Mouse (Mus musculus) lung, embryonic 15.5 days (tissue): Measurements from ENCODE around the gene Fam204a. TPM values are rescaled to one million over a fixed set of nuclear protein-coding genes. Genes with fewer than 3 reads are reported as not detected.
A peak's percentile ranks its signal among the peaks of the same experiment; 100 is the strongest.

ENCODE experiments used
- ATAC-seq: fragments of 200-750 bp; cut with Nextera tagmentation; 2 replicates; pipeline ENCODE4 v1.8.0; 2017; ENCODE audit warnings: moderate number of reproducible peaks, borderline replicate concordance; ENCODE audit not compliant: low FRiP score, low TSS enrichment; ENCODE audit errors: extremely low read depth
- H3K27ac ChIP-seq: fragments of 300-500 bp; sonication (generic); 2 replicates; pipeline ENCODE4 v1.5.1; 2015; ENCODE audit warnings: moderate library complexity, mild to moderate bottlenecking, inconsistent platforms
- H3K27me3 ChIP-seq: fragments of 300-500 bp; sonication (generic); 2 replicates; pipeline ENCODE4 v1.6.1; 2015; ENCODE audit warnings: inconsistent platforms
- H3K36me3 ChIP-seq: fragments of 300-500 bp; sonication (generic); 2 replicates; pipeline ENCODE4 v1.6.1; 2015; ENCODE audit warnings: inconsistent platforms
- H3K4me1 ChIP-seq: fragments of 300-500 bp; sonication (generic); 2 replicates; pipeline ENCODE4 v1.6.1; 2015; ENCODE audit warnings: inconsistent platforms
- H3K4me2 ChIP-seq: fragments of 300-500 bp; sonication (generic); 2 replicates; pipeline ENCODE4 v1.6.1; 2015; ENCODE audit warnings: inconsistent platforms, mild to moderate bottlenecking, moderate library complexity
- H3K4me3 ChIP-seq: fragments of 300-500 bp; sonication (generic); 2 replicates; pipeline ENCODE4 v1.5.1; 2015; ENCODE audit warnings: mild to moderate bottlenecking, inconsistent platforms
- H3K9ac ChIP-seq: fragments of 300-500 bp; sonication (generic); 2 replicates; pipeline ENCODE4 v1.6.1; 2015; ENCODE audit warnings: inconsistent platforms
- H3K9me3 ChIP-seq: fragments of 300-500 bp; sonication (generic); 2 replicates; pipeline ENCODE4 v1.6.1; 2016; ENCODE audit warnings: inconsistent platforms
- WGBS: fragments of 180-500 bp; shearing (Covaris S2); methylation state at CpG from one replicate; pipeline ENCODE4 v1.1.7; 2015; 5-methylcytosine and 5-hydroxymethylcytosine counted together
- polyA plus RNA-seq: library from polyadenylated mRNA; unstranded; fragments of >200 nt; fragmentation: Nextera tagmentation; extraction: Ambion mirVana; gene quantifications from 2 replicates; pipeline ENCODE4 v1.2.1, GENCODE M21; 2015

Fam204a gene
- polyA plus RNA-seq, result 45.4 and 48.2 TPM in 2 replicates

DNA sequence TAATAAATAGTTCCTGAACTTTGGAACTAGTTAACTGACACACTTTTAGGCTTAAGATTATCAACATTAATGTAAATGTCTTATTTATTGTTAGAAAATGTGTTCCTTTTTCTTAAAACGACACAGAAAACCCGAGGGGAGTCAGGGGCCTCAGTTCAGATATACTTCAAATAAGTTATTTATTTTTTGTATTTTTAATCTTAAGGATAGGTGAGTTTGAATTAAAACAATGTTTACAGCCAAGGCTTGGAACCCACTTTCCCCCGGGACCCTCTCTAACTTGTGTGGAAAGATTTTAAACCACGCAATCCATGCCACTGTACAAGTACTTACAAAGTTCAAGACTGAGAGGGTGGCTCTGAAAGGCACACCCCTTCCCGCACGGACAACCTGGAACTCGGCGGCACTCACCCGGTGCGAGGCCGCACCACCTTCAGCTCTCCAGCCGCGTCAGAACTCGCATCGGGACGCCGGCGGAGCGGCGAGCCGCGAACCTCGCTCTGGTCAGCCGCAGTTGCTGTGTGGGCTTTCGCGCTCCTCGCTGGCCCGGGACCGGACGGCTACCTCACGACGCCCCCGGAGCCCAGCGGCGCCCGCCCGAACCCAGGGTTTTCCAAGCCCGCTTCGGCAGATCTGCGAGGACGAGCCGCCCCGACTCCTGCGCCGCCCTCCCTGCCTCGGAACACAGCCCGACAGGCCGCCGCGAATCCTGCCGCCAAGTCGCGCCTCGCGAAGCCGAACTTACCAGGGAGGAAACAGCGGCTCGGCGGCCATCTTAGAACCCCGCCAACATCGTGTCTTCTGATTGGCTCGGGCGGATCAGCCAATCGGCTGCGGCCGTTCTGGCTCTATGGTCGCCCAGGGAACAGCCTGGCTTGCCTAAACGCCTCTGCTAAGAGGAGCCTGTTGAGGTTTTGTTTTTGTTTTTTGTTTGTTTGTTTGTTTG, at the start of gene Fam204a:
Gene Fam204a, minus strand, starts transcription at position 803 of the 946 bp plus-strand sequence.
- H3K27ac ChIP-seq, result peak within 1 kb of the TSS; percentile 98
- peak within 1 kb of the TSS; percentile 84 for H3K9ac ChIP-seq
- no peaks in the 10 kb centered on the region for H3K9me3 ChIP-seq
- peaks cover 8% of the 10 kb centered on the region for H3K4me1 ChIP-seq
- peak; percentile 100 for ATAC-seq
- H3K4me2 ChIP-seq, result peak within 1 kb of the TSS; percentile 50
- H3K36me3 ChIP-seq, result no peaks in the 10 kb centered on the region
- peak within 1 kb of the TSS; percentile 76 for H3K4me3 ChIP-seq
- no peaks in the 10 kb centered on the region for H3K27me3 ChIP-seq
- WGBS, result under 1% methylated on average over 68 of the region's 68 CpGs

DNA sequence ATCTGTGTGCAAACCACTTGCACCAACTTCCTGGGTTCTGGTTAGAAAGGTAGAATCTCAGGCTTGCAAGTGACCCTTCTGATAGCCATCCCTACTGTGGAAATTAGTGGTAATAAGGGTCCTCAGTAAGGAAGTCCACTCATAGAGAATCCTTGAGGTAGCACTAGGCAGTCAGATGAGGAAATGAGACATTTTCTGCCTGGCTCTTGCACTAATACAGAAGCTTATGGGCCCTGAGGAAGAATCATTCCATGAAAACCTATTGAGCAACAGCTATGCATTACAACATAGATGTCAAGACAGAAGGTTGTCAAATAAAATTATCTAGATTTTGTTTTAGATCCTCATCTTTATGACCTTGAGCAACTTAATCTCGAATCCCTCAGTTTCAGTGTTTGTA, 39.3 kb upstream of the Fam204a start:
- ATAC-seq, result no peak
- Histone ChIP-seq H3K27me3 (no peaks in the 10 kb centered on the region), H3K4me1 (no peaks in the 10 kb centered on the region), H3K27ac (no peak overlapping the region), H3K36me3 (no peaks in the 10 kb centered on the region), H3K4me2 (no peak overlapping the region), H3K9ac (no peak overlapping the region), H3K4me3 (no peak overlapping the region), H3K9me3 (no peaks in the 10 kb centered on the region)
- 71% methylated on average over 1 of the region's 1 CpGs for WGBS

DNA sequence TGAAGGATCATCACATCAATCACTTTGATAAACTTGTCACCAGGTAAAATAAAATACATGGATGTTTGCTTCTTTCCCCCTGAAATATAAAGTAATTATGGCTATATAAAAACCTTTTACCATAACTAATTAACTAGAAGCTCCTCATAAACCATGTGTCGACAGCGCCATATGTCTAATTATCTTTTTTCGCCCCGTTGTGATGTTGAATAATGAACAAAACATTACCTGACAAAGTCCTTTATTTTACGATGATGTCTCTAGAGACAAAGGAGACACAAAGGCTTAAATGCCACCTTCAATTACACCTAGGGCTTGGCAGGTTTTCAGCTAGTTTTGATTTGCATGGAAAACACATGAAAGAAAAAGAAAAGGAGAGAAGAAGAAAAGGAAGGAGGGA, 34.2 kb upstream of the Fam204a start:
- 79% methylated on average over 5 of the region's 5 CpGs for WGBS
- ATAC-seq, result no peak
- no peaks in the 10 kb centered on the region for H3K36me3 ChIP-seq
- H3K4me1 ChIP-seq, result no peaks in the 10 kb centered on the region
- no peak overlapping the region for H3K4me3 ChIP-seq
- no peak overlapping the region for H3K27ac ChIP-seq
- H3K4me2 ChIP-seq, result no peak overlapping the region
- no peaks in the 10 kb centered on the region for H3K27me3 ChIP-seq
- H3K9me3 ChIP-seq, result no peaks in the 10 kb centered on the region
- H3K9ac ChIP-seq, result no peak overlapping the region

DNA sequence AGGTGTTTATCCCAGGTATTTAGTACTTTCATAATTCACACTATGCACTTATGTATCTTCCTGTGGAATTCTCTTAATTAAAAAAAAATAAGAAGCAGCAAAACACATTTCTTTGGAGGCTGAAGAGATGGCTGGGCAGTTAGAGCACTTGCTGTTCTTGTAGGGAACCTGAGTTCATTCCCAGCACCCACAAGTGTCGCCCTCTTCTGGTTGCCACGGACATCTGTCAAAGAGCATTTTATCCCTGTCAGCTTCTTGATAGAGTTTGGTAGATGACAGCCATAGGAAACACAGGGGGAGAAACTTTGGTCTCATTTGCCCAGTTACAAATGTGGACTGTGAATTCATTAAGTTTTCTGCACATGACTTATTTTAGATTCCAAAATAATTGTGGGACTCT, 25.5 kb upstream of the Fam204a start:
- no peak overlapping the region for H3K27ac ChIP-seq
- no peaks in the 10 kb centered on the region for H3K27me3 ChIP-seq
- H3K9me3 ChIP-seq, result no peaks in the 10 kb centered on the region
- H3K9ac ChIP-seq, result no peak overlapping the region
- H3K4me1 ChIP-seq, result peaks cover 5% of the 10 kb centered on the region; the same call in 1 of the 2 replicates
- no peak overlapping the region for H3K4me3 ChIP-seq
- H3K4me2 ChIP-seq, result no peak overlapping the region
- ATAC-seq, result no peak
- no peaks in the 10 kb centered on the region for H3K36me3 ChIP-seq
- WGBS, result 28% methylated on average over 2 of the region's 2 CpGs

DNA sequence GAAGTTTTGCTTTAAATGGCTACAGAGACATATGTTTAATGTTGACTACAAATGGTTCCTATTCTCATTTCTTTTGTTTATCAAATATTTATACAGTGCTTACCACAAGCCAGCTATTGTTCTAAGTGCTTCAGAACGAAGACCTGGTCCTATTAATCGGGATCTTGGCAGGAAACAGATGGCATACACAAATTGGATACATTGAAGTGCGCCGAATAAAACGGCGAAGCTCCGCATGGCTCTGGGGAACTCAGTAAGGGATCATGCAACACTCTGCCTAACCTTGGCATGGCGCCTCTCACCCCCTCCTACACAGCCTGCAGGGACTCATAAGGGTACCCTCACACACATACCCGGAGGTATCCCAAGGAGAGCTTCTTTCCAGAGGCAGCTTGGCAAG, 24.7 kb upstream of the Fam204a start:
- Histone ChIP-seq H3K4me3 (no peak overlapping the region), H3K36me3 (no peaks in the 10 kb centered on the region), H3K4me1 (peaks cover 5% of the 10 kb centered on the region; the same call in 1 of the 2 replicates), H3K9ac (no peak overlapping the region), H3K27ac (peak overlapping the region; percentile 22; the same call in 1 of the 2 replicates), H3K9me3 (no peaks in the 10 kb centered on the region), H3K4me2 (no peak overlapping the region), H3K27me3 (no peaks in the 10 kb centered on the region)
- WGBS, result 42% methylated on average over 9 of the region's 9 CpGs
- ATAC-seq, result no peak

DNA sequence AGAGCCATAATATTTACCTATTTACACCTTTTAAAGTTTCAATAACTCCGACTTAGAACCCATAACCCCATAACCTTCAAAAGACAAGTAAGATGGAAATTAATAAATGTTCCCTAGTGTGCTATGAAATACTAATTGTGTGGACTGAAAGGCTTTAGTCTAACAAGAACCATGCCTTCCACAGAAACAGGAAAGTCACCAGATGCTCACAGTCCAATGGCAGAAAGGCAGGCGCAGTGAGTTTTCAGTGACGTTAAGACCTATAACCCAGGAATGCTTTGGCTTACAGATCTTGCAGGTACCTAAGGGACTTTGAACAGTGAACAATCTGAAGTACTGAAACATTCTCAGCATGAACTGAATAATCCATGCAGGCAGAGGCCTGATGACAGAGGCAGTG, 18.7 kb upstream of the Fam204a start:
- H3K27me3 ChIP-seq, result no peaks in the 10 kb centered on the region
- H3K4me3 ChIP-seq, result no peak overlapping the region
- 72% methylated on average over 3 of the region's 3 CpGs for WGBS
- no peak for ATAC-seq
- H3K27ac ChIP-seq, result no peak overlapping the region
- no peaks in the 10 kb centered on the region for H3K4me1 ChIP-seq
- H3K9ac ChIP-seq, result no peak overlapping the region
- no peak overlapping the region for H3K4me2 ChIP-seq
- H3K9me3 ChIP-seq, result no peaks in the 10 kb centered on the region
- no peaks in the 10 kb centered on the region for H3K36me3 ChIP-seq

DNA sequence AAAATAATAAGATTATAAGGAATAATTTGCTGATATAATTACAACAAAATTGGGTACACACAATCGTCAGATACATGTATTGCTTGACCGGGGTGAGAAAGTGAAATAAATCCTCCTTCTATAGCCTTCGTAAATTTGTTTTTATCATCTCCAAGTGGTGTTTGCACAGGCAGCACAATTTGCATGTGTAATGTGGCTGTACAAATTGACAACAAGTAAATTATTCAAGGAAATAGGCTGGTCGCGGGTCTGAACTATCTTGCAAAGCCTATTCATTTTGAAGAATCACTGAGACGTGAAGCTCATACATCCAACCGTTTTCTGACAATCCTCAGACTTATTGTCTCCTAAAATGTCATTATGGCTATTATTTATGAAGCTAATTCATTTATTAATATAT, 16.1 kb upstream of the Fam204a start:
- H3K27ac ChIP-seq, result no peak overlapping the region
- H3K4me2 ChIP-seq, result no peak overlapping the region
- no peaks in the 10 kb centered on the region for H3K36me3 ChIP-seq
- no peak for ATAC-seq
- H3K27me3 ChIP-seq, result no peaks in the 10 kb centered on the region
- H3K9me3 ChIP-seq, result no peaks in the 10 kb centered on the region
- no peak overlapping the region for H3K4me3 ChIP-seq
- H3K4me1 ChIP-seq, result no peaks in the 10 kb centered on the region
- no peak overlapping the region for H3K9ac ChIP-seq
- WGBS, result 83% methylated on average over 7 of the region's 7 CpGs

DNA sequence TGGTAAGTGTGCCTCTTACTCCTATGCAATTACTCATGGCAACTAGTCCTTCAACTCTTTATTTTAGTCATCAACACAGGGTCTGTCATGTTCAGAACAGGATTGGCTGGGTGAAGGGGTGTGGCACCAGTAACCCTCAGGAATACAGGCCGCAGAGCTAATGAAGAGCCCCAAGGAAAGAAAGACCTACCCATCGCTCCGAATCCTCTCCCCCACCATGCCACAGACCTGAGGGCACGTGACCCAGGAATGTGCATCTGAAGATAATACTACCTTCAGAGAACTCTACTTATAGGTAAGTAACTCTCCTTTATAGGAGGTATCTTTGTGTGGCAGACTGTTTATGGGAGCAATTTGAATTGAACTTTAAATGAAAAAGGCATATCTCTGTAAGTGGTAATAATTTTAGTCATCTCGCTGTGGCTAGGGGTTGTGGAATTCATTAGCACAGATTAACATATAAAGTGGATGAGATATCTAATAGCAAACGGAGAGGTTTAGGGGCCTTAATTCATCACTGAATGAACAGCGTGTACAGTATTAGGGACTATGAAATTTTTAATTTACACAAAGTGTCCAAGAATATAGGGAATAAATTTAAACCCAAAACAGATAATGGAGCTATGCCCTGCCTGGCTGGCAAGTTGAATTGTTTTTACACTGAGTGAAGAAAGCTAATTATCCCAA, 15.6 kb upstream of the Fam204a start:
- no peak overlapping the region for H3K9ac ChIP-seq
- ATAC-seq, result no peak
- H3K27ac ChIP-seq, result no peak overlapping the region
- H3K4me1 ChIP-seq, result no peaks in the 10 kb centered on the region
- H3K36me3 ChIP-seq, result no peaks in the 10 kb centered on the region
- no peaks in the 10 kb centered on the region for H3K27me3 ChIP-seq
- WGBS, result 90% methylated on average over 7 of the region's 7 CpGs
- no peak overlapping the region for H3K4me2 ChIP-seq
- H3K4me3 ChIP-seq, result no peak overlapping the region
- no peaks in the 10 kb centered on the region for H3K9me3 ChIP-seq

DNA sequence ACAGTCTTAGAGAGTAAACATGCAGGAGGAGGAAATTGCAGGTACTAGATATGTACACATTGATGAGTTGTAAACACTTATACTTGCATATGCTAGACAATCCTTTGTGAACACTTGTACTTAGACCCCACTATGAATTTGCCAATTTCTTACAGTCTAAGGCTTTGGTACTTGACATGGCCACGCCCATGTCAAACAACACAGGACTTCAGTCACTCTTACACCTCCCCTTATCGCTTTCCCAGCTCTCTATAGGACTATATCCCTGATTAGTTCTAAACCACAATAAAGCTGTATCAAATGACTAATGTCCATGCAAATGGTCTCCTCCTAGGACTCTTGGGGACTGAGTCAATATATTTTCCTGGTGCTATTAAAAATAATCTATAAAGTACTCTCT, 5.0 kb upstream of the Fam204a start:
- Histone ChIP-seq H3K27me3 (no peaks in the 10 kb centered on the region), H3K9me3 (no peaks in the 10 kb centered on the region), H3K4me3 (no peak overlapping the region), H3K4me1 (0 out of 2 replicates have a peak, but pooled peaks cover 3% of the 10 kb centered on the region), H3K4me2 (no peak overlapping the region), H3K9ac (no peak overlapping the region), H3K36me3 (no peaks in the 10 kb centered on the region), H3K27ac (no peak overlapping the region)
- no peak for ATAC-seq
- 60% methylated on average over 2 of the region's 2 CpGs for WGBS

DNA sequence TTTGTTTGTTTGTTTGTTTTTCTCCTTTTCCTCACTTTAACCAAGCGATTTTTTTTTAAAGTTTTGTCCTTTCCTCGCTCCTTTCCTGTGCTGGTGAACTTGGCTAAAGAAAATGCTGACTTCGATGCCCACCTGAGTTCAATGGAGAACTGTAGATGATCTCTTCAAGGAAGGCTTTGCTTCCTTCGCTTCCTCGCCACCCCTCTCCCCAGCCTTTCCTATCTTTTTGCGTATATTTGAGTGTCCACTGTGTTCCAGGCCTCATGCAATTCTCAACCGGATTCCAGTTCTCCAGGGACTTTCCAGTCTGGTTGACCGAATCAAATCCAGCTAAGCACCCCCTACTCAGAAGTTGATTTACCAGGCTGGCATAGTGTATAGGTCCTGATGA, 339 bp upstream of the Fam204a start:
- Histone ChIP-seq H3K4me1 (peaks cover 8% of the 10 kb centered on the region), H3K9ac (no peak overlapping the region), H3K27me3 (no peaks in the 10 kb centered on the region), H3K9me3 (no peaks in the 10 kb centered on the region), H3K4me2 (peak overlapping the region; percentile 50), H3K27ac (no peak overlapping the region), H3K4me3 (peak overlapping the region; percentile 76), H3K36me3 (no peaks in the 10 kb centered on the region)
- ATAC-seq, result 0 out of 2 replicates have a peak, but pooled peaks have one; percentile 10
- WGBS, result 57% methylated on average over 8 of the region's 8 CpGs

DNA sequence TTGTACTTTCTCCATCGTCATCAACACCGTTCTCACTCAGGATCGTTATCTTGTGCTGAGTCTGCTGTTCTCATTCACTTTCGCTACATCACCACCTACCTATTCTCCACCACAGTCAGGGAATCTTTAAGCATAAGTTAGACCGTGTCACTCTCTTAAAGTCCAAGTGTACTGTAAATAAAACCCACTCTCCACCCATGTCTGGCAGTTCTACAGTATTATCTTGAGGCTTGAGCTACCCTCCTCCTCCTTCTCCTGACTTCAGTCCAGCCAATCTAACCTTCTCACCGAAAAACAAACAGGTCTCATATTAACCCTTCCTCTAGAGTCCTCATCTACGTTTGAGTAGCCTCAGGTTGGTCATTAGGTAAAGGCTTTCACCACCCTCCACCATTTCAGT, 7.1 kb downstream of the Fam204a start:
- no peaks in the 10 kb centered on the region for H3K27me3 ChIP-seq
- no peak overlapping the region for H3K4me3 ChIP-seq
- no peak overlapping the region for H3K4me2 ChIP-seq
- no peak for ATAC-seq
- no peak overlapping the region for H3K9ac ChIP-seq
- no peaks in the 10 kb centered on the region; the same call in 1 of the 2 replicates for H3K4me1 ChIP-seq
- no peak overlapping the region for H3K27ac ChIP-seq
- no peaks in the 10 kb centered on the region for H3K9me3 ChIP-seq
- H3K36me3 ChIP-seq, result peaks cover 3% of the 10 kb centered on the region; the same call in 1 of the 2 replicates
- WGBS, result 70% methylated on average over 7 of the region's 7 CpGs

DNA sequence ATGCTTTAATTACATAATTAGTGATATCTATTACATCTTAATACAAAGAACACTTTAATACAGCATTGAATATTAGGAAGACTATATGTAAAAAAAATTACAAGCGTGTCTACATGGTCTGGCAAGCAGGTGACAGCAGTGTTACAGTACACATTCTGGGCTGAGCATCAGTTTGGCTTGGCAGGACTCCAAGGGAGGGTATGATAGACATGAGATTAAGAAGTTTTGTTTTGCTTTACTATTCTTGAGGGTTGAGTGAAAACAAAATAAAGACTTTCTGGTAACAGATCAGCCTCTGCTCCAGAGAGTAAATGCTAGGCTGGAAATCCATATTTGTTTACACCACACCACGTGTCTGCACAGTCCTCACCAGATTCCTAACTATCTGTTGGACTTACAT, 8.5 kb downstream of the Fam204a start:
- H3K36me3 ChIP-seq, result peaks cover 3% of the 10 kb centered on the region; the same call in 1 of the 2 replicates
- H3K27me3 ChIP-seq, result no peaks in the 10 kb centered on the region
- no peak overlapping the region for H3K4me3 ChIP-seq
- no peaks in the 10 kb centered on the region for H3K9me3 ChIP-seq
- WGBS, result 50% methylated on average over 2 of the region's 2 CpGs
- H3K4me2 ChIP-seq, result no peak overlapping the region
- no peak overlapping the region for H3K9ac ChIP-seq
- no peak for ATAC-seq
- H3K4me1 ChIP-seq, result no peaks in the 10 kb centered on the region; the same call in 1 of the 2 replicates
- H3K27ac ChIP-seq, result no peak overlapping the region
